Mouse (Mus musculus) liver, adult 2 months (tissue): ENCODE measurements around the gene 1700024P04Rik.

Experiments
- CTCF ChIP-seq: fragments of 200-500 bp; IDR thresholded peaks from 2 replicates; pipeline ENCODE4 v1.5.1; 2011; ENCODE audit warnings: low read depth, low read length, control low read depth
- POLR2A ChIP-seq: fragments of 200-500 bp; IDR thresholded peaks from 2 replicates; pipeline ENCODE4 v1.6.1; 2011; ENCODE audit warnings: low read length, control low read depth; ENCODE audit not compliant: insufficient read depth; ENCODE audit errors: extremely low read depth

GRCm38 (mm10) chr13:98966583-98966982, 17.8 kb downstream of the 1700024P04Rik start:
- no peak for TF ChIP-seq CTCF
- no peak for TF ChIP-seq POLR2A
